Mouse (Mus musculus) bone marrow, adult 2 months (tissue): Measurements from ENCODE around the gene Pgam2.

Source experiments
- CTCF ChIP-seq: fragments of 200-500 bp; IDR thresholded peaks from 2 replicates; pipeline ENCODE4 v1.5.1; 2011; ENCODE audit warnings: low read length, control low read depth; ENCODE audit not compliant: control insufficient read depth, insufficient read depth
- POLR2A ChIP-seq: fragments of 200-500 bp; IDR thresholded peaks from 2 replicates; pipeline ENCODE4 v1.6.1; 2011; ENCODE audit warnings: low read depth, mild to moderate bottlenecking, control low read depth, low read length, borderline replicate concordance; ENCODE audit not compliant: control insufficient read depth

- TF ChIP-seq POLR2A (no peak), CTCF (no peak)
Observed at GRCm38 (mm10) chr11:5836126-5836525, 32.6 kb upstream of the Pgam2 start.
